Mouse (Mus musculus) frontal cortex, postnatal 10 days (tissue): ENCODE data around the gene Orm3.
A peak's percentile ranks its signal among the peaks of the same experiment; 100 is the strongest.

Experiments
- DNase-seq, 2 experiments: peaks; one replicate each; pipeline ENCODE4 v3.0.0; 2022; ENCODE audit warnings: low spot score in 2 of 2, mixed read lengths in 1 of 2

The Orm3 gene

GRCm38 (mm10) chr4:63370897-63371296, 14.9 kb downstream of the Orm3 start:
- DNase-seq: no peak

- DNase-seq: no peak
Observed at GRCm38 (mm10) chr4:63371890-63372289, 15.9 kb downstream of the Orm3 start.

- DNase-seq: no peak
Observed at GRCm38 (mm10) chr4:63373404-63373803, 17.4 kb downstream of the Orm3 start.

- no peak for DNase-seq
Observed at GRCm38 (mm10) chr4:63374331-63374730, 18.4 kb downstream of the Orm3 start.

- no peak for DNase-seq
Observed at GRCm38 (mm10) chr4:63375367-63375766, 19.4 kb downstream of the Orm3 start.

- no peak for DNase-seq
Observed at GRCm38 (mm10) chr4:63377483-63377882, 21.5 kb downstream of the Orm3 start.

GRCm38 (mm10) chr4:63382676-63383369, 26.9 kb downstream of the Orm3 start:
- DNase-seq: no peak

- no peak for DNase-seq
Observed at GRCm38 (mm10) chr4:63383474-63383873, 27.5 kb downstream of the Orm3 start.

GRCm38 (mm10) chr4:63384262-63384661, 28.3 kb downstream of the Orm3 start:
- DNase-seq: no peak

- DNase-seq: no peak
Observed at GRCm38 (mm10) chr4:63385253-63385652, 29.3 kb downstream of the Orm3 start.

- no peak for DNase-seq
Observed at GRCm38 (mm10) chr4:63385784-63386183, 29.8 kb downstream of the Orm3 start.

GRCm38 (mm10) chr4:63388029-63388428, 32.1 kb downstream of the Orm3 start:
- DNase-seq: no peak

GRCm38 (mm10) chr4:63389121-63389886, 33.3 kb downstream of the Orm3 start:
- no peak for DNase-seq

- DNase-seq: no peak
Observed at GRCm38 (mm10) chr4:63389887-63390528, 34.0 kb downstream of the Orm3 start.

GRCm38 (mm10) chr4:63391322-63391721, 35.4 kb downstream of the Orm3 start:
- no peak for DNase-seq

- no peak for DNase-seq
Observed at GRCm38 (mm10) chr4:63397981-63398537, 42.1 kb downstream of the Orm3 start.

GRCm38 (mm10) chr4:63398854-63399609, 43.1 kb downstream of the Orm3 start:
- peak in 1 of 2 experiments; percentile 31 for DNase-seq

GRCm38 (mm10) chr4:63399691-63400270, 43.8 kb downstream of the Orm3 start:
- no peak for DNase-seq

GRCm38 (mm10) chr4:63400541-63401306, 44.8 kb downstream of the Orm3 start:
- no peak for DNase-seq

- no peak for DNase-seq
Observed at GRCm38 (mm10) chr4:63401620-63402019, 45.7 kb downstream of the Orm3 start.
